Mouse (Mus musculus) subcutaneous adipose tissue, adult 2 months (tissue): Measurements from ENCODE around the gene Opn5. TPM values are rescaled to one million over a fixed set of nuclear protein-coding genes. Genes with fewer than 3 reads are reported as not detected.

Experiments used
- polyA plus RNA-seq: library from polyadenylated mRNA; depleted of rRNA; stranded (reverse); fragments of >200 nt; gene quantifications from 2 replicates; pipeline ENCODE4 v1.2.3, GENCODE M21; 2012; ENCODE audit warnings: low replicate concordance; rRNA removed

Opn5 gene
- polyA plus RNA-seq, result not detected in 2 replicates

DNA sequence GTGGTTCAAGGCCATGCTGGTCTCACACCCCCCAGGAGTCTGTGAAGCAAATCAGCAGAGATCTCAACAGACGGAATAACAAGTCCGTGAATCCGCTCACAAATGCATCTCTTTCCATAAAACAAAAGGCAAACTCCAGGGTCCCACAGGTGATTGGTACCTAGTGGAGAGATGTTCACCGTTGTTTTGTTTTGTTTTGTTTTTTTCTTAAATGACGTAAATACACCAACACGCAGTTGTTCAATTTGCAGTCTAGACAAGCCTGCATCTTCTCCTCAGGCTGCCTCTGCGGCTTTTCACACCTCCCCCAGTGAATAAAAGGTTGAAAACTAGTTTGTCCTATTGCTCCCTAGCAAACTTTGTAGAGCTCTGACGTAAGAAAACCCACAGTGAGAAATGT is at the start of gene Opn5:
Gene Opn5, minus strand, starts transcription at position 101 of the 400 bp plus-strand sequence.

Other genes with a start within 250 kb of the Opn5 start
- gene Adgrf4, start 80.9 kb upstream of the Opn5 start, polyA plus RNA-seq, result 0.37 and 0.89 TPM in 2 replicates
- gene Adgrf2, start 130.8 kb upstream of the Opn5 start, polyA plus RNA-seq, result 0.14 and 0.18 TPM in 2 replicates